Mouse (Mus musculus): Measurements from ENCODE around the gene Numa1. TPM values are rescaled to one million over a fixed set of nuclear protein-coding genes. Genes with fewer than 3 reads are reported as not detected.
"Not testable (repeated sequence)": the region's sequence is repeated elsewhere in the genome, so short reads cannot be mapped to it uniquely, and the experiment has no call there.

Numa1 gene
- 10 to 100 TPM; 83.3 to 89.6 TPM for total RNA-seq (2021)

DNA sequence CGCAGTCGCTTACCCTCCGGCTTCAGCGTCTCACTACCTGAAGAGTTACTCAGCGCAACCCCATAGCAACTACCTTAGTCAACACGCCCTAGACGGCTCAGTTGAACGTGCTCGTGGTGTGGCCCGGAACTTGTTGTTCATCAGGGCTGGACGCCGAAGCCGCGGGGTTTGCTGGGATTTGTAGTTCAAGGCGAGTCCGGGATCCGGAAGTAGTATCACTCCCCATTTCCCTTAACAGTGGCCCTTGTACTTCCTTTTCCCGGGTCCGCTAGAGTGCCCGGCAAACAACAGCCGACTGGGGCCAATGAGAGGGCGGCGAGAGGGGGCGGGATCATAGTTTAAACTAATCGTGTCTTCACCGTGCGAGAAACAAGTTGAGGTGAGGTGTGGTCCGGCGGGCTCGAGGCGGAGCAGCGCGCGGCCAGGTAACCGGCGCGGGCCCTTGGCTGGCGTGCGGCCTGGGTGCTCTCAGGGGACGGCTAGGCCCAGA, at the start of gene Numa1, which contains the start of gene Lrrc51:
Gene Numa1, plus strand, starts transcription at position 361 of the 490 bp plus-strand sequence.
Gene Lrrc51, minus strand, starts transcription at position 145 of the 490 bp plus-strand sequence.
- DNase-seq: peak; percentile 95
- intact Hi-C loops (cut with DNase I): no loop called here

DNA sequence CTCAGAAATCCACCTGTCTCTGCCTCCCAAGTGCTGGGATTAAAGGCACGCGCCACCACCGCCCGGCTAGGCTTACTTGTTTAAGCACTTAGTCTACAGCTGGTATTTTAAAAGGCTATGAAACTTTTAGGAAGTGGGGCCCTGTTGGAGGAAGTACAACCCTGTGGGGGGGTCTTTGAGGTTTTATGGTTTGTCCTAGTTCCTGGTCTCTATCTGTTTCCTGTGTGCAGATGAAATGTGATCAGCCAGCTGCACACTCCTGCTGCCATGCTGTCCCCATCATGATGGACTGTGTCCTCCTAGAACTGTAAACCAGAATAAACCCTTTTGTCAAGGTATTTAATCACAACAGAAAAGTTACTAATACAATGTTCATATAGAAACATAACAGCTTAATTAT, 49.8 kb upstream of the Numa1 start:
- intact Hi-C loops (cut with DNase I): no loop called here

DNA sequence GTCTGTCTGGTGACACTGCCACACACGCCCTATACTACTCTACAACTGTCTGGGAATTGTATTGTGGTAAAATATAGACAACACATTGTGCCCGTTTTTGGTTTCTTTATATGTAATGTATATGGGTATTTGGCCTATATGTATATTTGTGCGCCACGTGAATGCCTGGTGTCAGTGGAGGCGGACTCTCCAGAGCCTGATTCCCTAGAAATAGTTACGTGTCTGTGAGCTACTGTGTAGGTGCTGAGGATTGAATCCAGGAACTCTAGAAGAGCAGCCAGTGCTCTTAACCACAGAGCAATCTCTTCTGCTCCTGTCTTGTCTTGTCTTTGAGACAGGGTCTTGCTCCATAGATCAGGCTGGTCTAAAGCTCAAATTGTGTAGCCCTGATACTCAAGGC, 47.6 kb upstream of the Numa1 start:
- DNase-seq: no peak
- intact Hi-C loops (cut with DNase I): no loop called here

More for the DNA sequence above, 49.8 kb upstream of the Numa1 start:
- no peak for DNase-seq

DNA sequence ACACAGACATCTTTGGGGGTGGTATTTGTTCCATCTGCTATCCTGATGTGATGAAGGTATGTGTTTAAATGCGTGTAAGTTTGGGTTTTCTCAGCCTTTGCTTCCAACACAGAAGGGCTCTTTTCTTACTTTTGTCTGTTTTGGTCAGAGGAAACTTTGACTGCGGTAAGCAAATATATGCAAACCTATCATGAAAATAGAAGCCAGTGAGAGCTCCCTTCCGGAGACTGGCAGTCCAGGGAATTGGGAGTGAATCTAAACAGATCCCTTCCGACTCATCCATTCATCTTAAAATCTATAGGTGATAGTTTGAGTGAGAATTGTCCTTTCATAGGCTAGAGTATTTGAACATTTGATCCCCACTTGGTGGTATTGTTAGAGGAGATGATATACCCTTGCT, 45.5 kb upstream of the Numa1 start:
- intact Hi-C loops (cut with DNase I): no loop called here
- no peak for DNase-seq

DNA sequence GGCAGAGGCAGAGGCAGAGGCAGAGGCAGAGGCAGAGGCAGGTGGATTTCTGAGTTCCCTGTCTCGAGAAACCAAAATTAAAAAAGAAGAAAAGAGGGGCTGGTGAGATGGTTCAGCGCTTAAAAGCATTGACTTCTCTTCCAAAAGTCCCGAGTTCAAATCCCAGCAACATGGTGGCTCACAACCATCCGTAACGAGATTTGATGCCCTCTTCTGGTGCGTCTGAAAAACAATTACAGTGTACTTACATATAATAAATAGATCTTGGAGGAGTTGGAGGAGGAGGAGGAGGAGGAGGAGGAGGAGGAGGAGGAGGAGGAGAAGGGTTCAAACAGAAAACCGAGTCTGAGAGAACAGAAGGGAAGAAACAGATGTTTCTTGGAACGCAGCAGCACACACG, 38.2 kb upstream of the Numa1 start:
- intact Hi-C loops (cut with DNase I): loop anchor here (10.0 kb wide), 1 partner anchor 231 kb away; the partner anchor contains the start of gene Clpb
- DNase-seq: no peak

DNA sequence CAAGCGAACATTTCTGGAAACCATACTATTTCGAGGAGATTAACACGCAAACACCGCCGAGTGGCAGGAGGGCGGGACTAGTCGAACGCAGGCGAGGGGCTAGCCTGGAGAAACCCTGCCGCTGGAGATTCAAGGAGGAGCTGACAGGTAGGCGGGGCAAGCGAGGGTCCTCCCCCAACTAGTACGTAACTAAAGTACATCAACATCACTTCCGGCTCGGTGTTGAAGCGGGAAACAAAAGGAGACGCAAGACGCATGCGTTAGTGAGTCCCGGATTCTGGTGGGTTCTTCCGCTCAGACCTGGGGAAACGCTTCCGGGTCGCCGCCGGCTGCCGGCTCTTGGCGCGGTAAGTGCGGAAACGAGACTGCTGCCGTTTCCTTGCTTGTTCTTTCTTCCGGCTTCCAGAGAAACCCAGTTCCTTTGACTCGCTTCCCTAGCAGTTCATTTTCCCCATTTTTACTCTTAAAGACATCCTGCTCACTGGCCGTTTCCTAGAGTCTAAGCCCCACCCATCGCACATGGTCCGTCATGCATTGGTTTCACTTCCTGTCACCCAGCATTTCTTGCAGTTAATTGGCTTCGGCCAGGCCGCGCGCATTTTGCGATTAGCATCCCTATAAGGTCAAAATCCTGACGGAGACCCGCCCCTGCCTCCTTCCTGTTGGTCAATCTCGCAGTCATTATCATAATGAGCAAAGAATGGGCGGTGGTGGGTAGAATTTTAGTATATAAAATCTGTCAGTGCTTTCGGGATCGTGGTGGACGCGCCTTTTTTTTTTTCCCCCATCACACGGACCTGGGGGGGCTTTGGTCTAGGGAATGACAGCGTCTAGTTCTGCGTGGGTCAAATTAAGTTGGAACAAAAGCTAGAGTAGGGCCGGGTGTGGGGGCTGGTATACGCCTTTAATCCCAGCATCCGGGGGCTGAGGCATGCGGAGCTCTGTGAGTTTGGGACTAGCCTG, 37.5 kb upstream of the Numa1 start:
- peak; percentile 98 for DNase-seq
- intact Hi-C loops (cut with DNase I): loop anchor here (10.0 kb wide), 1 partner anchor 232 kb away; the partner anchor contains the start of gene Clpb

DNA sequence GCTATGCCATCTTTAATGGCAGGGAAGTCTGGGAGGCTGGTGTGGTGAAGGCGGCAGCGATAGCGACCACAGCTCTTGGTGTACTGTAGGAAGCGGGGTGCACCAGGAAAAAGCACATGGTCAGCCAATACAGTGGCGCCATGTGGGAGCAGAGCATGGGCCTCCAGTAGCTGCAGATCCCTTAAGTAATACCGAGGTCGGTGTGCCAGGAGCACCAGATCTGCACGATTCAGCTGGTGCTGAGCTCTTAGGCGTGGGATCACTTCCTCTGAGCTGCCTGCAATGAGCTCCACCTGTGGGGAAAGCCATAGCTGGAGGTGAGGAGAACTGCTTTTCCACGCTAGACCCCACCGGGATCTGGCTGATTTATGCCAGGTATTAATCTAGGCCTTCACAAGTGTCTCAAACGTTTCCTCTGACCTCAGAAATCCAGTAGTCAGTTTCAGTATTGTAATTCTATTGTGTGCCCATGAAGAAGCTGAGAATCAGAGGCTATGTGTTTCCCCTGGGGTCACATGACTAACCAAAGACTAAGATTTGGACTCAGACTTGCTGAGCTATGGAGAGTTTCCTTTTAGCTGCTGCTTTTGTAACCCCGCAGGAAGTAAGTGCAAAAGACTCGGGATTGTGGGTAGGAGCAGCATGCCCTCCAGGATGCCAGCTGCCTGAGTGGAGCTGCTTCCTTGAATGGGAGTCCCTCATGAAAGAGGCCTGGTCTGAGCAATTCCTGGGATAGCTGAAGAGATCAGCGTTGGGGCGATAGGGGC, 33.4 kb upstream of the Numa1 start:
- intact Hi-C loops (cut with DNase I): no loop called here
- no peak for DNase-seq

DNA sequence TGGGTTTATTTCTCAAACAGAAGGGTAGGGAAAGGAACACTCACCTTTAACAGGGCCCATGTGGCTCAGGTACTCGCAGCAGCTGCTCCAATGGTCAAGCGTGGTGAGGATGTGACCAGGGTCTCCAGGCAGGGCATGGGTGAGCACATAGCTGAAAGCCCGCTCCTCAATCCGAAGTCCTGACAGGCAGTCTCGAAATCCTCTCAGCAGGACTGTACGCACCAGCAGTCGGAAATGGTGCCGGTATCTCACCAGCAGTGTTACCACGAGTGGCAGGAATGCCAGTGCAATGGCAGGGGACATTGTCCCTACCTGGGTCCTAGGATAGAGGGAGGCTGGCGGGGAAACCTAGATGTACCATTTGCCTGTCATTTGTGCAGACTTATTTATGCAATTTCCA, 31.9 kb upstream of the Numa1 start:
- intact Hi-C loops (cut with DNase I): no loop called here
- DNase-seq: no peak

DNA sequence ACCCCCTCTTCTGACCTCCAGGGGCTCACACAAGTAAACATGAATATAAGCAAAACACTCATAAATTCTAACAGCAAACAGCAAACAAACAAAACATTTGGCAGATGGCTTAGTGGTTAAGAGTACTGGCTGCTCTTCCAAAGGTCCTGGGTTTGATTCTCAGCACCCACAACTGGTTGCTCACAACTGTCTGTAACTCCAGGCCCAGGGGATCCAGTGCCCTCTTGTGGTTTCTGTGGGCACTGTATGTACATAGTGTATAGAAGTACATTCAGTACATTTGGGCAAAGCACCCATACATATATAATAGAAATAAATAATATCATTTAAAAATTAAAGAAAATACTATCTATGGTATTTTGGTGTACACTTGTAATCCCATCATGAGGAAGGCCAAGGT, 31.1 kb upstream of the Numa1 start:
- intact Hi-C loops (cut with DNase I): no loop called here

DNA sequence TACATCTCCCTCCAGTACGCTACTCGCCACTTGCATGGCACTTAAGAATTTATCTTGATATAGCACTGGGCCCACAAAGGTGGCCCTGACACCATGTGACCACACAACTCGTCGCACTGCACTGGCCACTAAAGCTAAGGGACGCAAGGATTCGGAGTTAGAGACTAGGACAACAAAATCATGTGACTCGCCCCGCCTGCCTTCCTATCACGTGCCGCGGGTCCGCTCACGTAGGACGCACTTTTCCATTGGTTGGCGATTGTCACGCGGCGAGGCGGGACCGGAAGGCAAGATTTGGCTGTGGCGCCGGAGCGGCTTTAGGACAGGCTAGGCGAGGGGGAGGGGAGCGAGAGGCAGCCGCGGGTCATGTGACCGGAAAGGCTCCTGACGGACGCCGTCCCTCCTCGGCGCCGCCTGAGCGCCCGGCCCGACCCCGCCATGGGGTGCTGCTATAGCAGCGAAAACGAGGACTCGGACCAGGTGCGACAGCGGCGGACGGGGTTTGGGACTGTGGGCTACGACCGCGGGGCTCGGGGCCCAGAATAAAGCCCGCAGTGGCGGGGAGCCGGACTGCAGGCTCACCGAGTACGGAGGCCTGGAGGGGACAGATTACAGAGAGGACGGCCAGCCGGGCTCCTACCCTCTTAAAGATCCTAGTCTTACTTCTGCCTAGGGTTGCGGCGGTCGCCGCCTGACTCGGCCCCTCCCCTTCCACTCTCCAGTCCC, 28.2 kb upstream of the Numa1 start, which contains the start of gene Lamtor1:
Gene Lamtor1, plus strand, starts transcription at position 344 of the 726 bp plus-strand sequence.
- intact Hi-C loops (cut with DNase I): no loop called here
- peak; percentile 100 for DNase-seq

More for the DNA sequence above, 31.1 kb upstream of the Numa1 start:
- no peak for DNase-seq

DNA sequence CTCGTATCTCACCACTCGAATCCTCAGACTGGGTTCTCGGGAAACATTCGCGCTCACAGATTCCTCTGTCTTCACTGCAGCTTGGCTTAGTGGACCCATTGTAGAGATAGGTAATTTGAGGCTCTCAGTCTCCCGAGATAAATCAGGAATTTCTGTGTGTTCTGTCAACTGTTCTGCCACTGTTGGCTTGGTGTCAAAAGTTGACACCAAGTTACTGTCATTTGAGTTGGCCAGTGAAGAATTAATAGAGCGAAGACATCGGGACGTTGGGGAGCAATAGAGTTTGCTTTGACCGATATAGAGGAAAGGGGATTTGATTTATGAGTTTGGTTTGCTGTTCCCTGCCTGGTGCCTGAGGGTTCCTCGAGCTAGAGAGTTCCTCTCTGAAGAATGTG, 27.6 kb upstream of the Numa1 start, which contains the start of gene Tomt:
Gene Tomt, minus strand, starts transcription at position 73 of the 395 bp plus-strand sequence.
- intact Hi-C loops (cut with DNase I): no loop called here

DNA sequence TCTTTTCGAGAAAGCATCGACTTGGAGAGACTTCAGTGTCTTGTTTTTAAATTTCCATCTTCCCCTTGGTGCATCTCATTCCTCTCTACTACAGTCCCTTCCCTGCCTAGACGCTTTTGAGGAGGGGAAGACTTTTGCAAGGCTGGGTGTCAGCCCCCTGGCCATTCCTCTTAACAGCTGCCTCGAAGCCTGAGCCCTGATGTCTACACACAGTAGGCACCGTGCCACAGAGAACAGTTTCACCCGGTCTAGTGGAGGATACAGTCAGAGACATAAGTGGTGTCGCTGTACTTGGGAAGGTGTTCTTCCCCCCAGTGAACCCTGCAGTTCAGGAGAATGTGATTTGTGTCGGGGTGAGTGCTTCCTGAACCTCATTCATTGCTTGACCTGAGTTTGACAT, 27.2 kb upstream of the Numa1 start:
- no peak for DNase-seq
- intact Hi-C loops (cut with DNase I): no loop called here

More for the DNA sequence above, 27.6 kb upstream of the Numa1 start, which contains the start of gene Tomt:
- no peak for DNase-seq

DNA sequence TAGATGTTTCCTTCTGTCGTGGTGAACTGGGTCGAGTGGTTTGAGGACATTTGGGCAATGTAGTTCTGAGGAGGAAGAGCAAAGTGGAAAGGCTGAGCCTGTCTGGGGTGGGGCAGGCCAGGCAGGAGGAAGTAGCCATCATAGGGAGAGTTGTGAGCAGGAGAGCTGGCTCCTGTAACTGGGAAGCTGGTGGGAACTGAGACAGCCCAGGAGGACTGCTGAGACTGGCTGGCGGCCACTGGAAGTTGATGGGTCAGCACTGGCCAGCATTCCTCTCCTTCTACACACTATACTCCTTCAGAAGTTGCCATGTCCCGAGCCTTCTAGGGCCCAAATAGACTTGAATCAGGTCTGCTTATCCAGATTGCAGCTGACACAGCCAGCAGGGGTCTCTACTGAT, 25.5 kb upstream of the Numa1 start:
- DNase-seq: no peak
- intact Hi-C loops (cut with DNase I): no loop called here

DNA sequence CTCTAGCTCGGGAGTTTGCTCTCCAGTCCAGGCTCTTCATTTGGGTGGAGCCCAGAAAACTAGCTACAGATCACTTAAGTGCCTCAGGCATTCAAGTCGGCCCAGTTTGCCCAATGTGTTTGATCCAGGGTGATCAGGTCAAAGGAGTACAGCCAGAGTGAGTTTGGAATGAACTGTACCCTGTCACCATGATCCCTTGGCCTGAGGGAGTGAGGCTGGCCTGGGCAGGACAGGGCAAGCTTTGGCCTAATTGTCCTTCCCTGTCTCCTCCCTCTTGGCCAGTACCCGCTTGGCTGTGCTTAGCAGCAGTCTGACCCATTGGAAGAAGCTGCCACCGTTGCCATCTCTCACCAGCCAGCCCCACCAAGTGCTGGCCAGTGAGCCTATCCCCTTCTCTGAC, 23.8 kb upstream of the Numa1 start:
- intact Hi-C loops (cut with DNase I): loop anchor here (10.0 kb wide), 1 partner anchor 165 kb away; no protein-coding TSS in a partner anchor
- DNase-seq: no peak

DNA sequence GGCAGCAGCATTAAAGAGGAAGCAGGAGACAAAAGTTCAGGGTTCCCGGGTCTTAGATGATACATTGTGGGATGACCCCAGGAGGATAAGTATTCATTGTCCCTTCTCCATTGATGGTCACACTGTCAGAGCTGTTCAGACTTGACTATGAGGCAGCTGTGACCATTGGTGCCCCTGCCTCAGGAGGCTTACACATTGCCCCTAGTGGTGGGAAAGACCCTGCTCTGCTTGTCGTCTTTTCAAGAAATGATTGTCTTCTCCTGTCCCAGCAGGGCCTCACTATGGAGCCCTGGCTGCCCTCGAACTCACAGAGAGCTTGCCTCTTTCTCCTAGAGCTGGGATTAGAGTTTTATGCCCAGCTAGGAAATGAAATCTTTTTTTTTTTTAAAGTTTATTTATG, 21.9 kb upstream of the Numa1 start:
- DNase-seq: no peak
- intact Hi-C loops (cut with DNase I): loop anchor here (10.0 kb wide), 1 partner anchor 163 kb away; no protein-coding TSS in a partner anchor

DNA sequence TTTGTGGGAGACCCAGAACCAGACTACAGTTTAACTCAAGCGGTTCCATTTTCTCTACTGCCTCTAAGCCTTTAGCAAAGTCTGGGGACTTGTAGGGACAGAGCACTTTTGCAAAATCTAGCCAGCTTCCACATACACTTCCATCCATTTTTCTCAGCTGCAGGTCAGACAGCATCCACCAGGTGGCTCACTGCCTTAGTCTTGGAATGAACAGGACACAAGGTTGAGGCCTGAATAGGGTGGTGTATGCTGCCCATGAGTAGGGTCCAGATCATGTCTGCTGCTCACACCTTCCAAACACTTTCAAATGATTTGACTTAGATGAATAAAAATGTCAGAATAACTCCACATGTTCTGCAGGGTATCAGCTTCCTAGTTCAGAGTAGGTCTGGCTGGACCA, 15.8 kb upstream of the Numa1 start:
- DNase-seq: peak; percentile 59
- intact Hi-C loops (cut with DNase I): loop anchor here (10.0 kb wide), 1 partner anchor 157 kb away; no protein-coding TSS in a partner anchor

DNA sequence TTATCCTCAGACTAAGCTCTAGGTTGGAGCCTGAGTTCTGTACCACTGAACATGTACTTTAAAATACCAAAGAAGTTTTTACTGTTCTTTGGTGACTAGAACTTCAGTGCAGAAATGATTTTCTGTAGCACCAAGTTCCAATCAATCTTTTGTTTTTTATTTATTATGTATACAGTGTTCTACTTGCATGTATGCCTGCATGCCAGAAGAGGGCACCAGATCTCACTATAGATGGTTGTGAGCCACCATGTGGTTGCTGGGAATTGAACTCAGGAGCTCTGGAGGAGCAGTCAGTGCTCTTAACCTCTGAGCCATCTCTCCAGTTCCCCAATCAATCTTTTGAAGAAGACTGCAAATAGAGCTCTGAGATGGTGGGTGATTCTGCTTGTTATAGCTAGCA, 8.0 kb upstream of the Numa1 start:
- intact Hi-C loops (cut with DNase I); DNase-seq: not testable (repeated sequence)

DNA sequence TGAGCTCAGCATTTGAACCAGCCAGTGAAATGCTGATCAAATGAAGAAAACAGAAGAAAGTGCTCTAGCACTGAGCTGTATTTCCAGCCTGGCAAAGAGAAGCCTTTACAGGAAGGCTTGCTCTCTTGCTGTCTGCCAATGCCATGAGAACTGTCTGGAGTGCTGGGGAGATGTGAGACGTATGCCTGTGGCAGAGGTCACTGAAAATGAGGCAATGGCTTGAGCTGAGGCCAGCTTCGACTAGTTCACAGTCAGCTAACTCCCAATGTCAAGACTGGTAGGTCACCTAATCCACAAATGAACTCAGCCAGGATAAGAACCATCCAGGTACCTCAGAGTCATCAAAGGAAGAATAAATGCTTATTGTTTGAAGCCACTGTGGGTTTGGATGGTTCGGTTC, 5.8 kb upstream of the Numa1 start:
- intact Hi-C loops (cut with DNase I): no loop called here
- no peak for DNase-seq

DNA sequence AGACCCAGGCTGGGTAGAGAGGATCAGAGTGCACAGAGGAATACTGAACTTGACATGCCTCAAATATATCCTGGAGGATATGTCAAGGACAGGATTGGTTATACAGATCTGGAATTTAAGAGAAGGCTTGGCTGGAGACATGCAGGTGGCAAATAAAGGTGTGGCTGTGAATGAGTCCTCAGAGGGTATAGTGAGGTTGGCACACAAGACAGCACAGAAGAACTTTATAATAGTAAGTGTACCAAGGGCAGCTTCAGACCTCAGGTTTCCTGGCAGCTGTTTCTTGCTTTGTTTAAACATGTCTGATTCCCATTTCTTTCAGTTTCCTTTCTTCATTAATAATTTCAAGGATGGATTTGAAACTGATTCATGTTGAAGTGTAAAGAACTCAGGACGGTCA, 1.4 kb upstream of the Numa1 start:
- no peak for DNase-seq
- intact Hi-C loops (cut with DNase I): no loop called here

DNA sequence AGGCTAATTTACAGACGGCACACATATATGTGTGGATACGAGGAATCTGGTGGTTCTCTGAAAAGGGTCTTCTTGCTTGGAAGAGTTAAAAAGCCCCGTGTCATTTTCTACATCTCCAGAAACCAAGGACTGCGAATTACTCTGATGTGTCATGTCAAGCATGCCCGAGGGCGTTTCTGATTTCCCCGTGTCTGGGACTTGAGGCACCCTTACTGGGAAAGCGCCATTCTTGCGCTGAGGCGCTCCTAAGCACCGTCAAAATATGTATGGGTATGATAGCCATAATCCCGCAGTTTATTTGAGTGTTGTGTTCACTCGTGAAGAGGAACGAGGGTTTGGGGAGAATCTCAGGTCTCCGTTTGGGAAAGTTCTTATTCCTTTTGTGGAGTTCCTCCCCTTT, 611 bp upstream of the Numa1 start:
- peak; percentile 23 for DNase-seq
- intact Hi-C loops (cut with DNase I): no loop called here

Data from left cerebral cortex, postnatal 4 days (tissue).